Mouse (Mus musculus) cortical plate, adult 2 months (tissue): ENCODE measurements around the gene Pygo1.

Source experiments
- CTCF ChIP-seq: fragments of 200-500 bp; IDR thresholded peaks from 2 replicates; pipeline ENCODE4 v1.5.1; 2011; ENCODE audit warnings: mild to moderate bottlenecking, control low read depth, low read length; ENCODE audit not compliant: insufficient read depth; ENCODE audit errors: extremely low read depth
- POLR2A ChIP-seq: fragments of 200-500 bp; IDR thresholded peaks from 2 replicates; pipeline ENCODE4 v1.6.1; 2011; ENCODE audit warnings: mild to moderate bottlenecking, low read length, control low read depth; ENCODE audit not compliant: insufficient read depth; ENCODE audit errors: extremely low read depth

- TF ChIP-seq POLR2A (no peak), CTCF (no peak)
Observed at GRCm38 (mm10) chr9:72974734-72975133, 49.3 kb downstream of the Pygo1 start.
